Mouse (Mus musculus) lung, postnatal 0 days (tissue): ENCODE measurements at regions not wholly inside any gene's neighbourhood (a gene's known extent, or its start where the extent isn't known, plus 50 kb on each side); places are given as distances from the start of the nearest gene placed in this dataset.

Experiments used
- ATAC-seq: fragments of 200-750 bp; cut with Nextera tagmentation; 2 replicates; pipeline ENCODE4 v1.8.0; 2017; ENCODE audit warnings: moderate library complexity
- DNase-seq: peaks from one replicate; pipeline ENCODE4 v3.0.0-alpha.2; 2016; ENCODE audit warnings: low spot score
- H3K27ac ChIP-seq: fragments of 300-500 bp; sonication (generic); 2 replicates; pipeline ENCODE4 v1.5.1; 2014; ENCODE audit warnings: antibody characterized with exemption, mild to moderate bottlenecking, low read length, mixed read lengths
- H3K27me3 ChIP-seq: fragments of 300-500 bp; sonication (generic); replicated peaks from 2 replicates; pipeline ENCODE4 v1.6.1; 2014; ENCODE audit warnings: low read length, mixed read lengths; ENCODE audit not compliant: insufficient read depth
- H3K36me3 ChIP-seq: fragments of 300-500 bp; sonication (generic); 2 replicates; pipeline ENCODE4 v1.6.1; 2014; ENCODE audit warnings: low read length, mixed read lengths; ENCODE audit not compliant: insufficient read depth
- H3K4me1 ChIP-seq: fragments of 300-500 bp; sonication (generic); 2 replicates; pipeline ENCODE4 v1.6.1; 2014; ENCODE audit warnings: antibody characterized with exemption, low read depth, low read length, mixed read lengths; ENCODE audit not compliant: insufficient read depth
- H3K4me2 ChIP-seq: fragments of 300-500 bp; sonication (generic); replicated peaks from 2 replicates; pipeline ENCODE4 v1.6.1; 2014; ENCODE audit warnings: low read depth, mild to moderate bottlenecking, low read length, moderate library complexity, mixed read lengths
- H3K4me3 ChIP-seq: fragments of 300-500 bp; sonication (generic); 2 replicates; pipeline ENCODE4 v1.5.1; 2014; ENCODE audit warnings: low read depth, low read length
- H3K9ac ChIP-seq: fragments of 300-500 bp; sonication (generic); replicated peaks from 2 replicates; pipeline ENCODE4 v1.6.1; 2014; ENCODE audit warnings: low read depth, mild to moderate bottlenecking
- H3K9me3 ChIP-seq: fragments of 300-500 bp; sonication (generic); 2 replicates; pipeline ENCODE4 v1.6.1; 2016; ENCODE audit warnings: low read length, mixed read lengths
- CTCF ChIP-seq: IDR thresholded peaks from 2 replicates; pipeline ENCODE4 v1.5.1; 2016; ENCODE audit warnings: antibody characterized with exemption, mild to moderate bottlenecking
- EP300 ChIP-seq: IDR thresholded peaks from 2 replicates; pipeline ENCODE4 v1.6.1; 2016; ENCODE audit warnings: antibody characterized with exemption, mild to moderate bottlenecking, control low read depth
- WGBS: fragments of 180-500 bp; shearing (Covaris S2); extraction: QIAGEN DNeasy Blood & Tissue Kit; methylation state at CpG from one replicate; pipeline ENCODE4 v1.1.7; 2014; 5-methylcytosine and 5-hydroxymethylcytosine counted together

- H3K4me3 ChIP-seq: no peak overlapping the region
- no peak overlapping the region for H3K9ac ChIP-seq
- ATAC-seq (peak; percentile 75), DNase-seq (peak; percentile 84)
- H3K4me1 ChIP-seq: peaks cover 6% of the 10 kb centered on the region; the same call in 1 of the 2 replicates
- peak overlapping the region; percentile 83 for H3K27ac ChIP-seq
- no peak for TF ChIP-seq CTCF
- no peak for TF ChIP-seq EP300
- H3K4me2 ChIP-seq: no peak overlapping the region
- WGBS: 17% methylated on average over 14 of the region's 14 CpGs
- no peaks in the 10 kb centered on the region for H3K27me3 ChIP-seq
- no peaks in the 10 kb centered on the region for H3K9me3 ChIP-seq
- H3K36me3 ChIP-seq: no peaks in the 10 kb centered on the region
These were observed 168.1 kb downstream of the Rpl14 start for GRCm38 (mm10) chr9:120739199-120739952.

- H3K27me3 ChIP-seq: no peaks in the 10 kb centered on the region
- no peak overlapping the region for H3K9ac ChIP-seq
- DNase-seq: no peak
- 35% methylated on average over 6 of the region's 6 CpGs for WGBS
- TF ChIP-seq EP300 (no peak), CTCF (no peak)
- H3K4me1 ChIP-seq: peaks cover 6% of the 10 kb centered on the region; the same call in 1 of the 2 replicates
- H3K27ac ChIP-seq: peak overlapping the region; percentile 83
- H3K36me3 ChIP-seq: no peaks in the 10 kb centered on the region
- no peak overlapping the region for H3K4me2 ChIP-seq
- no peaks in the 10 kb centered on the region for H3K9me3 ChIP-seq
- ATAC-seq: no peak
- no peak overlapping the region for H3K4me3 ChIP-seq
These were observed 168.8 kb downstream of the Rpl14 start for GRCm38 (mm10) chr9:120739953-120740524.

- Histone ChIP-seq H3K27me3 (no peaks in the 10 kb centered on the region), H3K9ac (no peak overlapping the region), H3K9me3 (no peaks in the 10 kb centered on the region), H3K4me2 (no peak overlapping the region), H3K4me1 (peaks cover 6% of the 10 kb centered on the region; the same call in 1 of the 2 replicates), H3K4me3 (no peak overlapping the region), H3K27ac (no peak overlapping the region), H3K36me3 (no peaks in the 10 kb centered on the region)
- ATAC-seq: no peak
- no peak for DNase-seq
- WGBS: 47% methylated on average over 2 of the region's 2 CpGs
- TF ChIP-seq CTCF (no peak), EP300 (no peak)
These were observed 170.3 kb downstream of the Rpl14 start for GRCm38 (mm10) chr9:120741521-120741920.

- no peak overlapping the region for H3K4me3 ChIP-seq
- H3K9ac ChIP-seq: no peak overlapping the region
- WGBS: 62% methylated on average over 9 of the region's 9 CpGs
- TF ChIP-seq CTCF (no peak), EP300 (peak; percentile 90)
- no peaks in the 10 kb centered on the region for H3K36me3 ChIP-seq
- peaks cover 6% of the 10 kb centered on the region; the same call in 1 of the 2 replicates for H3K4me1 ChIP-seq
- H3K9me3 ChIP-seq: no peaks in the 10 kb centered on the region
- no peak overlapping the region for H3K4me2 ChIP-seq
- H3K27me3 ChIP-seq: no peaks in the 10 kb centered on the region
- DNase-seq (peak; percentile 55), ATAC-seq (peak; percentile 34)
- H3K27ac ChIP-seq: peak overlapping the region; percentile 23; the same call in 1 of the 2 replicates
These were observed 172.2 kb downstream of the Rpl14 start for GRCm38 (mm10) chr9:120743455-120743854.

GRCm38 (mm10) chr9:120745674-120746073, 174.4 kb downstream of the Rpl14 start:
- Histone ChIP-seq H3K9ac (no peak overlapping the region), H3K27ac (no peak overlapping the region), H3K9me3 (no peaks in the 10 kb centered on the region), H3K4me2 (no peak overlapping the region), H3K36me3 (no peaks in the 10 kb centered on the region), H3K4me3 (no peak overlapping the region), H3K4me1 (no peaks in the 10 kb centered on the region), H3K27me3 (no peaks in the 10 kb centered on the region)
- DNase-seq (no peak), ATAC-seq (no peak)
- 78% methylated on average over 6 of the region's 6 CpGs for WGBS
- TF ChIP-seq EP300: no peak
- no peak for TF ChIP-seq CTCF

- Histone ChIP-seq H3K9ac (no peak overlapping the region), H3K4me1 (peaks cover 5% of the 10 kb centered on the region; the same call in 1 of the 2 replicates), H3K27ac (no peak overlapping the region), H3K9me3 (no peaks in the 10 kb centered on the region), H3K36me3 (no peaks in the 10 kb centered on the region), H3K4me3 (no peak overlapping the region), H3K27me3 (no peaks in the 10 kb centered on the region), H3K4me2 (no peak overlapping the region)
- peak; percentile 80 for ATAC-seq
- peak; percentile 82 for DNase-seq
- TF ChIP-seq EP300 (peak; percentile 75), CTCF (no peak)
- WGBS: 59% methylated on average over 4 of the region's 4 CpGs
These were observed 178.2 kb upstream of the Ctnnb1 start for GRCm38 (mm10) chr9:120750820-120751219.
